Mouse (Mus musculus) urinary bladder, adult 18-20 months (tissue): ENCODE data around the gene Vwa3b.

Source experiments
- DNase-seq, 2 experiments: peaks; one replicate each; pipeline ENCODE4 v3.0.0; 2022; ENCODE audit warnings: low spot score in 2 of 2, mixed read lengths in 2 of 2

The Vwa3b gene

GRCm38 (mm10) chr1:37122306-37122705 is 95.9 kb downstream of the Vwa3b start:
- no peak for DNase-seq

GRCm38 (mm10) chr1:37122798-37123197 is 96.4 kb downstream of the Vwa3b start:
- DNase-seq: no peak

- DNase-seq: no peak
Measured at GRCm38 (mm10) chr1:37124696-37125349, 98.4 kb downstream of the Vwa3b start.

- DNase-seq: no peak
Measured at GRCm38 (mm10) chr1:37130012-37130570, 103.7 kb downstream of the Vwa3b start.

GRCm38 (mm10) chr1:37131146-37131545 is 104.8 kb downstream of the Vwa3b start:
- no peak for DNase-seq

- no peak for DNase-seq
Measured at GRCm38 (mm10) chr1:37132433-37132832, 106.0 kb downstream of the Vwa3b start.

GRCm38 (mm10) chr1:37145966-37146365 is 119.6 kb downstream of the Vwa3b start:
- DNase-seq: no peak

- DNase-seq: no peak
Measured at GRCm38 (mm10) chr1:37149866-37150265, 123.5 kb downstream of the Vwa3b start.

GRCm38 (mm10) chr1:37151896-37152295 is 125.5 kb downstream of the Vwa3b start:
- no peak for DNase-seq

GRCm38 (mm10) chr1:37166066-37166465 is 139.7 kb downstream of the Vwa3b start:
- DNase-seq: no peak

GRCm38 (mm10) chr1:37167918-37168317 is 141.5 kb downstream of the Vwa3b start:
- DNase-seq: no peak

GRCm38 (mm10) chr1:37177874-37178273 is 151.5 kb downstream of the Vwa3b start:
- DNase-seq: no peak

- no peak for DNase-seq
Measured at GRCm38 (mm10) chr1:37179852-37180251, 153.5 kb downstream of the Vwa3b start.

GRCm38 (mm10) chr1:37187050-37187449 is 160.7 kb downstream of the Vwa3b start:
- no peak for DNase-seq

- no peak for DNase-seq
Measured at GRCm38 (mm10) chr1:37194607-37195006, 168.2 kb downstream of the Vwa3b start.

- DNase-seq: no peak
Measured at GRCm38 (mm10) chr1:37201406-37201805, 175.0 kb downstream of the Vwa3b start.

GRCm38 (mm10) chr1:37207743-37208142 is 181.3 kb downstream of the Vwa3b start:
- DNase-seq: no peak

GRCm38 (mm10) chr1:37212375-37212774 is 186.0 kb downstream of the Vwa3b start:
- no peak for DNase-seq

- no peak for DNase-seq
Measured at GRCm38 (mm10) chr1:37214144-37214543, 187.7 kb downstream of the Vwa3b start, which contains the start of gene Cnga3. TSS of gene Cnga3 (plus strand) at chr1:37214434.

GRCm38 (mm10) chr1:37218386-37218785 is 192.0 kb downstream of the Vwa3b start:
- DNase-seq: peak; percentile 38 to 41

GRCm38 (mm10) chr1:37219593-37219992 is 193.2 kb downstream of the Vwa3b start:
- no peak for DNase-seq

- no peak for DNase-seq
Measured at GRCm38 (mm10) chr1:37220134-37220907, 193.9 kb downstream of the Vwa3b start.

- DNase-seq: no peak
Measured at GRCm38 (mm10) chr1:37222002-37222401, 195.6 kb downstream of the Vwa3b start.
